In genomic region chr14:84686848-84687247, GRCm38 (mm10) we compare ENCODE assay signal across 21 mouse cellular contexts.
"Had no signal": no experiment of that assay in that cellular context is flagged by ENCODE, and none has a peak within 500 bp of the region (broad histone marks: within the 10 kb centered on the region; RNA-seq: fewer than 3 reads in every experiment).

No protein-coding gene starts in this region.

- ATAC-seq: inflammation-experienced regulatory T-cells, adult 6 months; intestine, embryonic 16.5 days; liver, embryonic 12.5 days; midbrain, embryonic 15.5 days had no signal

- H3K9ac ChIP-seq: limb, embryonic 13.5 days; liver, embryonic 12.5 days; liver, embryonic 15.5 days; midbrain, embryonic 12.5 days; midbrain, embryonic 15.5 days; neural tube, embryonic 12.5 days; neural tube, embryonic 15.5 days had no signal

- H3K27ac ChIP-seq: limb, embryonic 10.5 days; limb, embryonic 13.5 days; liver, embryonic 12.5 days; liver, embryonic 15.5 days; macrophage; midbrain, embryonic 12.5 days; midbrain, embryonic 15.5 days; neural tube, embryonic 12.5 days; neural tube, embryonic 15.5 days had no signal

- H3K4me3 ChIP-seq: limb, embryonic 10.5 days; limb, embryonic 13.5 days; liver, embryonic 12.5 days; liver, embryonic 15.5 days; midbrain, embryonic 12.5 days; midbrain, embryonic 15.5 days; neural tube, embryonic 12.5 days; neural tube, embryonic 15.5 days had no signal

- H3K27me3 ChIP-seq: limb, embryonic 13.5 days; liver, embryonic 12.5 days; liver, embryonic 15.5 days; midbrain, embryonic 12.5 days; midbrain, embryonic 15.5 days; neural tube, embryonic 12.5 days; neural tube, embryonic 15.5 days had no signal

- H3K36me3 ChIP-seq: limb, embryonic 10.5 days; limb, embryonic 13.5 days; liver, embryonic 12.5 days; liver, embryonic 15.5 days; midbrain, embryonic 12.5 days; midbrain, embryonic 15.5 days; neural tube, embryonic 12.5 days; neural tube, embryonic 15.5 days had no signal

- DNase-seq: kidney, adult 18-20 months; kidney, adult 9 months; kidney, postnatal 14 days; kidney, postnatal 4 days; layer of hippocampus, adult 9-11 months; liver; right cerebral cortex, postnatal 25 days; spleen, adult 18-20 months; thymus, adult 18-20 months; thymus, postnatal 36 days had no signal

- H3K9me3 ChIP-seq: limb, embryonic 10.5 days; limb, embryonic 13.5 days; liver, embryonic 12.5 days; liver, embryonic 15.5 days; midbrain, embryonic 12.5 days; midbrain, embryonic 15.5 days; neural tube, embryonic 12.5 days; neural tube, embryonic 15.5 days had no signal

- H3K4me1 ChIP-seq: limb, embryonic 10.5 days; limb, embryonic 13.5 days; liver, embryonic 12.5 days; liver, embryonic 15.5 days; midbrain, embryonic 12.5 days; midbrain, embryonic 15.5 days; neural tube, embryonic 12.5 days; neural tube, embryonic 15.5 days had no signal

- H3K4me2 ChIP-seq: limb, embryonic 13.5 days; liver, embryonic 12.5 days; liver, embryonic 15.5 days; midbrain, embryonic 12.5 days; midbrain, embryonic 15.5 days; neural tube, embryonic 12.5 days; neural tube, embryonic 15.5 days had no signal
